Mouse (Mus musculus) activated CD4-positive, CD25-positive, alpha-beta regulatory T cell (primary cell): Measurements from ENCODE around the gene Usmg5. TPM values are rescaled to one million over a fixed set of nuclear protein-coding genes. Genes with fewer than 3 reads are reported as not detected.

Experiments
- polyA plus RNA-seq, 2 experiments: library from polyadenylated mRNA; unstranded; fragments of 100-300 nt; shearing (Covaris generic); gene quantifications; one replicate each; pipeline ENCODE4 v1.2.1; 2017

Gene Usmg5
- 100 to 1,000 TPM; 491 to 498 TPM for polyA plus RNA-seq

DNA sequence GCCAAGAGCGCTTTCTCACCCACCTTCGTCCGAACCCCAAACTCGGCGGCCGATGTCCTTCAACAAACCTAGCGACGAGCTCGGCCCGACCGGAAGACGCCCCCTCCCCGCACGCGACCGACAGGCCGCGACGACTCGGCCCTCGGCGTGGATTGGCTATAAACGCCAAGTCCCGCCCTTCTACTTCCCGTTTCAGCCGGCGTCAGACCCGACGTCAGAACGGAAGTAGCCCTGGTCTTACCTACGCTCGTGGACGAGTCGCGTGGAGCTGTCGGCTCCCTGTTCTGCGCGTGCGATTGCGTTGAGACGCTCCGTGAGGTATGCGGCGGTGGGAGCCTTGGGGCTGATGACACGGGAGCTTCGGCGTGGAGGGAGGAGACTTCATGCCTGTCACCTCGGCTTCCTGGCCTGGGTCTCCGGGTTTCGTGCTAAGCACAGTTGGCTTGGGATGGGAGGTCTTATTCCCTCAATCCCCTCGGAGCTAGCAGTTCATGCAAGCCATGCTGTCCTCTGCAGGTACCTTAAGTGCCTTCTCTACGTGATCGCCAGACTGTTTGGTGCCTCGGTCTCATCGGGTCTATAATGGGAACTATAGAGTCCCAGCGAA is at the start of gene Usmg5, which contains the start of gene Pdcd11:
Gene Usmg5, minus strand, starts transcription at position 98 of the 607 bp plus-strand sequence.
Gene Pdcd11, plus strand, starts transcription at position 219 of the 607 bp plus-strand sequence.

DNA sequence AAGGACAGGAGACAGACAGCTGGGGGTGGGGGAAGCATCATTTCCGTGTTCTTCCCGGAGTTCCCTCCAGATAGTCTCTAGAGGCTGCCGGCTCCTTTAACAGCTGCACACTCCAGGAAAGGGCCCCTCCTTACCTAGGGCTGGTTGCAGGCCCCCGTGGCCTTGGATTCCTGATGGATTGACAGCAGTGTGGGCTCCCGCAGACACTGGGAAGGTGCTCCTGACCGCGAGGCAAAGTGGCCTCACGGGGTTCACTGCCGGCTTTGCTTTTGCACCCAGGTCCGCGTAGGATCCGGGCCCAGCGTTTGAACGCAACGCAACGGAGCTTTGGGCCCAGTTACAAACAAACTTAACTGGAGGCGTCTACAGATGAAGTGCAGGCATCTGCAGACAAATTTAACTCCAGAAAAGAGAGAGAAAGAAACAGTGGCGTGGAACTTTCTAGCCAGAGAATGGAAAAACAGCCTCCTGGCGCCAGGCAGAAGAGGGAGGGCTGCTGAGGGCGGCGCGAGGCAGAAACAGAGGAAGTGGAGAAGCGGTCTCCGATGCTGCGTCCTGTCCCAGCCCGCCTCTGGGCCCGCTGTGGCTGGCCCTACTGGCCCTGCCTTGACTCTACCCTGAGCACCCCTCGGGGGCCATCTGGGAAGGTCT is 47.4 kb upstream of the Usmg5 start, which contains the start of gene Calhm2:
Gene Calhm2, minus strand, starts transcription at position 524 of the 651 bp plus-strand sequence.

DNA sequence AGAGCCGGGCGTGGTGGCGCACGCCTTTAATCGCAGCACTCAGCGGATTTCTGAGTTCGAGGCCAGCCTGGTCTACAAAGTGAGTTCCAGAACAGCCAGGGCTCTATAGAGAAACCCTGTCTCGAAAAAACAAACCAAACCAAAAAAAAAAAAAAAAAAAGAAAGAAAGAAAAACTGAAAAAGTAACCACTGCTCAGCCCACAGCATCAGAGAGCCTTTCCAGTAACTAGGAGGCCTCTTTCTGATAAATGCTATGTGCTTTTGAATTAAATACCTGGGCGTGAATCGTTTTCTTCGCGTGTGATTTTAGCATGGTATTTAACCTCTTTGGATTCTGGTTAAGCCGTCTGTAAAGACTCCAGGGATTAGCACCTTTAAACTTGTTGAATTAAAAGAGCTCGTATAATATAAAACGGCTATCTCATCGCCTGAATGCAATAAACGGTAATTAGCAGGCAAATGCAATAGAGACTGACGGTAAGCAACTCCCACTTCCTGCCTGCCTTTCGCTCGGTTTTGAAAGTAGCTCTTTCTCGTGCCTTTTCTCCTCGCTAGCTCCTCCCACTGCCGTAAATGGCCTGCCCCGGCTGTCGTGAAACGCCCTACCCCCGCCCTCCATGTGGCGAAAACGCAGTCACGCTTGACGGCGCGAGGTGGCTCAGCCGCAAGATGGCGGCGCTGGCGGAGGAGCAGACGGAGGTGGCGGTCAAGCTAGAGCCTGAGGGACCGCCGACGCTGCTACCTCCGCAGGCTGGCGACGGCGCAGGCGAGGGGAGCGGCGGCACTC is 23.2 kb downstream of the Usmg5 start, which contains the start of gene Taf5:
Gene Taf5, plus strand, starts transcription at position 651 of the 787 bp plus-strand sequence.

DNA sequence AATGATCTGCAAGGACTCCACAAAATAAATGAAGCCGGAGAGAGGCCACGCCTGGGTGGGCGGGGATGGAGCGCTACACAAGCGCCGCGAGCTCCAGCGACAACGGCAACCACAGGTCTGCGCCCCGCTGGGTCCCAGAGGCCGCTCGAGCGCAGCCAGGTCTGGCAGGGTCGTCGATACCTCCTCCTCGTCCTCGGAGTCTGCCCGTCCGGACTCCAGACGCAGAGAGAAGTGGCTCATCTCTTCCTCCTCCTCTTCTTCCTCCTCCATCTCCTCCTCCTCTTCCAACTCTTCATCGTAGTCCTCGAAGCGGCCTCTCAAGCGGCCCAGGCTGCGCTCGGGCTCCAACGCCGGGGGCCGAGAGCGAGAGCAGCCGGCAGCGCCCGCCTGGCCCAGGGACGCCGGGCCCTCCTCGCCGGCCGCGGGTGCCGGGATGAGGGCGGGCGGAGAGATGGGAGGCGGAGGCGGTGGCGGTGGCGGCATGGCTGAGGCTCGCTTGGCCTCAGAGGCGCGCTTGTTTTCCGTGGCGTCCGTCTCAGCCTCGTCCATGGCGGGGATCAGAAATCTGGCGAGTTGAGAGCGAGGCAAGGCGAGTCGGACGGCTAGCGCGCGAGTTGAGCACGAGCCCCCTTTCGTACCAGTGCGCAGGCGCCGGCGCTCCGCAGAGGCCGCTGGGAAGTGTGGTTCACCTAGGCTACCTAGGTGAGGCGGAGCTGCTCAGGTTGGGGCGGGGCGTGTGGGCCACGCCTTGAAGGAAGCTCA is 40.0 kb downstream of the Usmg5 start, which contains the start of gene Pcgf6:
Gene Pcgf6, minus strand, starts transcription at position 636 of the 762 bp plus-strand sequence.

Other genes with a start within 250 kb of the Usmg5 start
- gene Ina, start 75.9 kb downstream of the Usmg5 start, polyA plus RNA-seq = under 1 TPM in 1 of 2 experiments, not detected in 1; 0.25 TPM
- gene Nt5c2, start 75.5 kb downstream of the Usmg5 start, polyA plus RNA-seq = 10 to 100 TPM; 38.6 to 51.7 TPM
- 10 to 100 TPM; 23.1 to 27.1 TPM for gene Pcgf6, start 39.7 kb downstream of the Usmg5 start, polyA plus RNA-seq
- gene Taf5, start 22.9 kb downstream of the Usmg5 start, polyA plus RNA-seq = 10 to 100 TPM; 11.5 to 13.1 TPM
- gene Pdcd11, start 121 bp upstream of the Usmg5 start, polyA plus RNA-seq = 10 to 100 TPM in 1 of 2 experiments, 1 to 10 TPM in 1; 6.7 to 12.0 TPM
- 10 to 100 TPM; 11.9 to 23.7 TPM for gene Calhm2, start 47.6 kb upstream of the Usmg5 start, polyA plus RNA-seq
- gene Calhm1, start 53.6 kb upstream of the Usmg5 start, polyA plus RNA-seq = not detected
- not detected for gene Calhm3, start 67.1 kb upstream of the Usmg5 start, polyA plus RNA-seq
- under 1 TPM in 1 of 2 experiments, not detected in 1; 0.28 TPM for gene Neurl1a, start 88.2 kb upstream of the Usmg5 start, polyA plus RNA-seq